Mouse (Mus musculus): Measurements from ENCODE around the gene Prrg2. TPM values are rescaled to one million over a fixed set of nuclear protein-coding genes. Genes with fewer than 3 reads are reported as not detected.

Prrg2 gene
- 1.7 TPM for polyA plus RNA-seq (2014; fragmentation: Illumina TruSeq; extraction: RNeasy Lipid Tissue Mini Kit (QIAGEN cat#74804); ENCODE audit: low read depth, low replicate concordance)

DNA sequence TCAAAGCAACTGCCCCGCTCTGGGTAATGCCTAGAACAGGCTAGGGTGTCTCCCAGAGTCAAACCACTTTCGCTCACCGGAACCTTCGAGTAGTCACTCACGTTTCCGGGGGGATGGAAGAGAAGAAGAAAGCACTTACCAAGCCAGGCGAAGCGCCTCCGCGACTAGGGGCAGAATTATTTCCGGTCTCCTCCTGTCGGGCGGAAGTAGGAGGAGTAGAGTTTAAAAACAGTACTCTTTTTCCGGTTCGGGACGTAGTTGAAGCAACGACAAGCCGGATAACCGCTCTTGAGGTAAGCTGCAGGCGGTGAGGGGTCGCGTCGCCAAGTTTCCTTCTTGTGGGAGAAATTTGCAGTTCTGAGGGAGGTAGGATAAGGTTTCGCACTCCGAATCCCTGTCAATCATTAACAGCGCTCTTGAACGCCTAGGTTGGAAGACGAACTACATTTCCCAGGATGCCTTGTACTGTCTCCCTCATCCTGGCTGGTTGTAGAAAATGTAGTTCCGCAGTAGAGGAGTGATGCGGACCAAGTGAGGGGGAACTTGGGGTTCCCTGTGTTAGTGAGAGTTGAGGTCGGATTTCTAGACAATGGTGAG, at the start of gene Prrg2, which contains the start of gene Nosip:
TSS of gene Prrg2 (minus strand) at position 439 of the 597 bp plus-strand sequence.
TSS of gene Nosip (plus strand) at position 191 of the 597 bp plus-strand sequence.

GRCm38 (mm10) chr7:45103652-45104180, 41.2 kb upstream of the Prrg2 start, which contains the start of gene Fcgrt:
Gene Fcgrt, minus strand, starts transcription at chr7:45103851.

GRCm38 (mm10) chr7:45092048-45092447, 29.6 kb upstream of the Prrg2 start, which contains the start of gene Rcn3:
Gene Rcn3, minus strand, starts transcription at chr7:45092221.

GRCm38 (mm10) chr7:45052862-45053116, 9.7 kb downstream of the Prrg2 start, which contains the start of gene Prr12:
Gene Prr12, minus strand, starts transcription at chr7:45052881.

GRCm38 (mm10) chr7:45017242-45018061, 45.0 kb downstream of the Prrg2 start, which contains the start of gene Rras:
Gene Rras, plus strand, starts transcription at chr7:45017961.

DNA sequence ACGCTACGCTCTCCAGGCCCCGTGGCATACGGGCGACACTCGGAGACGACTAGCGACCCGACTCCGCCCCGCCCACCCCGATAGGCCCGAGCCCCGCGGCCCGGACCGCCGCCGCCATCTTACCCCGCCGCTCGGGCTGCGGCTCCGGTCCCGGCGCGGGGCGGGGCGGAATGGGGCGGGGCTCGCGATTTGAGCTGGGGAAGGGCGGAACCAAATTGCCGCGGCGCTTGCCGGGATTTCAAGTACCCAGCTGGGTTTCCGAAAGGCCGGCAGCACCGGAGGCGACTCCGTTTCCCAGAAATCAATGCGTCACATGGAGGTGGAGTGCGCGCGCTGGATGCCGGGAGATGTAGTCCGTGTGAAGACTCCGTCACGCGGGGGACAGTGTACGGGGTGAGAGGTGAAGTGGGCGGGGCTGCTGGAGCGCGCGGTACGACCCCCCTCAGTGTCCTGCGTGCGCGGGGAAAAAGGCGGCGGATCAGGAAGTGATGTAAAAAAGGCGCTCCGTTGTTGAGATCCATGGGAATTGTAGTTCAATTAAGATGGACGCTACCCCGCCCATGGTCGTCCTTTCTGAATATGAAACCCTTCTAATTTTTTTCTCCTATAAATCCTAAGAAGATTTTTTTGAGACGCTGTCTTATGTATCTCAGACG, 46.4 kb downstream of the Prrg2 start, which contains the start of gene Scaf1:
TSS of gene Scaf1 (minus strand) at position 407 of the 656 bp plus-strand sequence.

Other genes starting within 250 kb of the Prrg2 start
- gene Nup62, start 246.6 kb downstream of the Prrg2 start, polyA plus RNA-seq (2014; fragmentation: Illumina TruSeq; extraction: RNeasy Lipid Tissue Mini Kit (QIAGEN cat#74804); ENCODE audit: low read depth, low replicate concordance), result 1.8 TPM
- not detected for gene Il4i1, start 246.3 kb downstream of the Prrg2 start, polyA plus RNA-seq (2014; fragmentation: Illumina TruSeq; extraction: RNeasy Lipid Tissue Mini Kit (QIAGEN cat#74804); ENCODE audit: low read depth, low replicate concordance)
- gene Atf5, start 246.0 kb downstream of the Prrg2 start, polyA plus RNA-seq (2014; fragmentation: Illumina TruSeq; extraction: RNeasy Lipid Tissue Mini Kit (QIAGEN cat#74804); ENCODE audit: low read depth, low replicate concordance), result 3.4 TPM
- 0.93 TPM for gene Akt1s1, start 213.7 kb downstream of the Prrg2 start, polyA plus RNA-seq (2014; fragmentation: Illumina TruSeq; extraction: RNeasy Lipid Tissue Mini Kit (QIAGEN cat#74804); ENCODE audit: low read depth, low replicate concordance)
- 0.97 TPM for gene Tbc1d17, start 213.6 kb downstream of the Prrg2 start, polyA plus RNA-seq (2014; fragmentation: Illumina TruSeq; extraction: RNeasy Lipid Tissue Mini Kit (QIAGEN cat#74804); ENCODE audit: low read depth, low replicate concordance)
- gene Pnkp, start 205.5 kb downstream of the Prrg2 start, polyA plus RNA-seq (2014; fragmentation: Illumina TruSeq; extraction: RNeasy Lipid Tissue Mini Kit (QIAGEN cat#74804); ENCODE audit: low read depth, low replicate concordance), result not detected
- gene Ptov1, start 192.9 kb downstream of the Prrg2 start, polyA plus RNA-seq (2014; fragmentation: Illumina TruSeq; extraction: RNeasy Lipid Tissue Mini Kit (QIAGEN cat#74804); ENCODE audit: low read depth, low replicate concordance), result not detected
- 1.4 TPM for gene Med25, start 170.0 kb downstream of the Prrg2 start, polyA plus RNA-seq (2014; fragmentation: Illumina TruSeq; extraction: RNeasy Lipid Tissue Mini Kit (QIAGEN cat#74804); ENCODE audit: low read depth, low replicate concordance)
- 5.7 TPM for gene Fuz, start 166.6 kb downstream of the Prrg2 start, polyA plus RNA-seq (2014; fragmentation: Illumina TruSeq; extraction: RNeasy Lipid Tissue Mini Kit (QIAGEN cat#74804); ENCODE audit: low read depth, low replicate concordance)
- 25.2 TPM for gene Ap2a1, start 133.2 kb downstream of the Prrg2 start, polyA plus RNA-seq (2014; fragmentation: Illumina TruSeq; extraction: RNeasy Lipid Tissue Mini Kit (QIAGEN cat#74804); ENCODE audit: low read depth, low replicate concordance)
- gene Tsks, start 119.5 kb downstream of the Prrg2 start, polyA plus RNA-seq (2014; fragmentation: Illumina TruSeq; extraction: RNeasy Lipid Tissue Mini Kit (QIAGEN cat#74804); ENCODE audit: low read depth, low replicate concordance), result not detected
- not detected for gene Cpt1c, start 87.8 kb downstream of the Prrg2 start, polyA plus RNA-seq (2014; fragmentation: Illumina TruSeq; extraction: RNeasy Lipid Tissue Mini Kit (QIAGEN cat#74804); ENCODE audit: low read depth, low replicate concordance)
- 5.7 TPM for gene Prmt1, start 76.1 kb downstream of the Prrg2 start, polyA plus RNA-seq (2014; fragmentation: Illumina TruSeq; extraction: RNeasy Lipid Tissue Mini Kit (QIAGEN cat#74804); ENCODE audit: low read depth, low replicate concordance)
- 12.8 TPM for gene Irf3, start 65.0 kb downstream of the Prrg2 start, polyA plus RNA-seq (2014; fragmentation: Illumina TruSeq; extraction: RNeasy Lipid Tissue Mini Kit (QIAGEN cat#74804); ENCODE audit: low read depth, low replicate concordance)
- not detected for gene Bcl2l12, start 64.0 kb downstream of the Prrg2 start, polyA plus RNA-seq (2014; fragmentation: Illumina TruSeq; extraction: RNeasy Lipid Tissue Mini Kit (QIAGEN cat#74804); ENCODE audit: low read depth, low replicate concordance)
- gene Scaf1, start 46.3 kb downstream of the Prrg2 start, polyA plus RNA-seq (2014; fragmentation: Illumina TruSeq; extraction: RNeasy Lipid Tissue Mini Kit (QIAGEN cat#74804); ENCODE audit: low read depth, low replicate concordance), result 2.1 TPM
- 2.3 TPM for gene Rras, start 44.7 kb downstream of the Prrg2 start, polyA plus RNA-seq (2014; fragmentation: Illumina TruSeq; extraction: RNeasy Lipid Tissue Mini Kit (QIAGEN cat#74804); ENCODE audit: low read depth, low replicate concordance)
- 0.12 TPM for gene Prr12, start 9.8 kb downstream of the Prrg2 start, polyA plus RNA-seq (2014; fragmentation: Illumina TruSeq; extraction: RNeasy Lipid Tissue Mini Kit (QIAGEN cat#74804); ENCODE audit: low read depth, low replicate concordance)
- 4.2 TPM for gene Nosip, start 248 bp downstream of the Prrg2 start, polyA plus RNA-seq (2014; fragmentation: Illumina TruSeq; extraction: RNeasy Lipid Tissue Mini Kit (QIAGEN cat#74804); ENCODE audit: low read depth, low replicate concordance)
- gene Rcn3, start 29.5 kb upstream of the Prrg2 start, polyA plus RNA-seq (2014; fragmentation: Illumina TruSeq; extraction: RNeasy Lipid Tissue Mini Kit (QIAGEN cat#74804); ENCODE audit: low read depth, low replicate concordance), result not detected
- 17.1 TPM for gene Fcgrt, start 41.2 kb upstream of the Prrg2 start, polyA plus RNA-seq (2014; fragmentation: Illumina TruSeq; extraction: RNeasy Lipid Tissue Mini Kit (QIAGEN cat#74804); ENCODE audit: low read depth, low replicate concordance)
- 257 TPM for gene Rps11, start 61.8 kb upstream of the Prrg2 start, polyA plus RNA-seq (2014; fragmentation: Illumina TruSeq; extraction: RNeasy Lipid Tissue Mini Kit (QIAGEN cat#74804); ENCODE audit: low read depth, low replicate concordance)
- 320 TPM for gene Rpl13a, start 66.1 kb upstream of the Prrg2 start, polyA plus RNA-seq (2014; fragmentation: Illumina TruSeq; extraction: RNeasy Lipid Tissue Mini Kit (QIAGEN cat#74804); ENCODE audit: low read depth, low replicate concordance)
- gene Gm45713, start 73.6 kb upstream of the Prrg2 start, polyA plus RNA-seq (2014; fragmentation: Illumina TruSeq; extraction: RNeasy Lipid Tissue Mini Kit (QIAGEN cat#74804); ENCODE audit: low read depth, low replicate concordance), result not detected
- gene Flt3l, start 73.8 kb upstream of the Prrg2 start, polyA plus RNA-seq (2014; fragmentation: Illumina TruSeq; extraction: RNeasy Lipid Tissue Mini Kit (QIAGEN cat#74804); ENCODE audit: low read depth, low replicate concordance), result 6.0 TPM
- gene Pih1d1, start 91.6 kb upstream of the Prrg2 start, polyA plus RNA-seq (2014; fragmentation: Illumina TruSeq; extraction: RNeasy Lipid Tissue Mini Kit (QIAGEN cat#74804); ENCODE audit: low read depth, low replicate concordance), result not detected
- gene Aldh16a1, start 91.9 kb upstream of the Prrg2 start, polyA plus RNA-seq (2014; fragmentation: Illumina TruSeq; extraction: RNeasy Lipid Tissue Mini Kit (QIAGEN cat#74804); ENCODE audit: low read depth, low replicate concordance), result 2.0 TPM
- not detected for gene Slc17a7, start 101.3 kb upstream of the Prrg2 start, polyA plus RNA-seq (2014; fragmentation: Illumina TruSeq; extraction: RNeasy Lipid Tissue Mini Kit (QIAGEN cat#74804); ENCODE audit: low read depth, low replicate concordance)
- not detected for gene Gfy, start 116.9 kb upstream of the Prrg2 start, polyA plus RNA-seq (2014; fragmentation: Illumina TruSeq; extraction: RNeasy Lipid Tissue Mini Kit (QIAGEN cat#74804); ENCODE audit: low read depth, low replicate concordance)
- not detected for gene Pth2, start 118.3 kb upstream of the Prrg2 start, polyA plus RNA-seq (2014; fragmentation: Illumina TruSeq; extraction: RNeasy Lipid Tissue Mini Kit (QIAGEN cat#74804); ENCODE audit: low read depth, low replicate concordance)
- gene Ccdc155, start 142.2 kb upstream of the Prrg2 start, polyA plus RNA-seq (2014; fragmentation: Illumina TruSeq; extraction: RNeasy Lipid Tissue Mini Kit (QIAGEN cat#74804); ENCODE audit: low read depth, low replicate concordance), result not detected
- gene Dkkl1, start 149.5 kb upstream of the Prrg2 start, polyA plus RNA-seq (2014; fragmentation: Illumina TruSeq; extraction: RNeasy Lipid Tissue Mini Kit (QIAGEN cat#74804); ENCODE audit: low read depth, low replicate concordance), result not detected
- 0.44 TPM for gene Tead2, start 153.1 kb upstream of the Prrg2 start, polyA plus RNA-seq (2014; fragmentation: Illumina TruSeq; extraction: RNeasy Lipid Tissue Mini Kit (QIAGEN cat#74804); ENCODE audit: low read depth, low replicate concordance)
- not detected for gene Cd37, start 176.4 kb upstream of the Prrg2 start, polyA plus RNA-seq (2014; fragmentation: Illumina TruSeq; extraction: RNeasy Lipid Tissue Mini Kit (QIAGEN cat#74804); ENCODE audit: low read depth, low replicate concordance)
- gene Slc6a16, start 178.4 kb upstream of the Prrg2 start, polyA plus RNA-seq (2014; fragmentation: Illumina TruSeq; extraction: RNeasy Lipid Tissue Mini Kit (QIAGEN cat#74804); ENCODE audit: low read depth, low replicate concordance), result not detected
- not detected for gene Slc6a21, start 214.8 kb upstream of the Prrg2 start, polyA plus RNA-seq (2014; fragmentation: Illumina TruSeq; extraction: RNeasy Lipid Tissue Mini Kit (QIAGEN cat#74804); ENCODE audit: low read depth, low replicate concordance)